Mouse (Mus musculus): Measurements from ENCODE around the gene Eapp. TPM values are rescaled to one million over a fixed set of nuclear protein-coding genes. Genes with fewer than 3 reads are reported as not detected.

The Eapp gene
- polyA plus RNA-seq, 1 experiment from 2014 or later = 49.2 TPM

GRCm38 (mm10) chr12:54656396-54657171 is 39.1 kb downstream of the Eapp start, which contains the start of gene Sptssa:
TSS of gene Sptssa (minus strand) at chr12:54656573.
- Histone ChIP-seq H3K4me2 (ENCODE audit: low read length) (peak within 1 kb of the TSS; percentile 87), H3K9me3 (ENCODE audit: control insufficient read depth, low read length) (no peaks in the 10 kb centered on the region), H3K4me3 (ENCODE audit: control insufficient read depth in 1 of 2, insufficient read depth in 1 of 2, low read depth in 1 of 2, low read length in 2 of 2) (peak within 1 kb of the TSS; percentile 70 to 76), H3K27ac (replicated peaks in 1 of 2; ENCODE audit: control insufficient read depth in 1 of 2, insufficient read depth in 1 of 2, low read depth in 2 of 2, low read length in 2 of 2) (peak within 1 kb of the TSS; percentile 86 to 89), H3K27me3 (ENCODE audit: control insufficient read depth, insufficient read depth, low read length) (no peaks in the 10 kb centered on the region), H3K9ac (ENCODE audit: low read length) (peak within 1 kb of the TSS; percentile 84), H3K4me1 (ENCODE audit: control insufficient read depth in 2 of 2, insufficient read depth in 2 of 2, low read length in 2 of 2) (peaks cover 14 to 30% of the 10 kb centered on the region in 2 experiments), H3K36me3 (ENCODE audit: control insufficient read depth, insufficient read depth, low read length) (no peaks in the 10 kb centered on the region)
- peak; percentile 99 for ATAC-seq (ENCODE audit: insufficient number of reproducible peaks, insufficient read depth, low FRiP score, low read depth)
- WGBS = 8% methylated on average over 52 of the region's 53 CpGs

- Histone ChIP-seq H3K4me3 (ENCODE audit: control insufficient read depth in 1 of 2, insufficient read depth in 1 of 2, low read depth in 1 of 2, low read length in 2 of 2) (peak overlapping the region; percentile 70 to 76), H3K9me3 (ENCODE audit: control insufficient read depth, low read length) (no peaks in the 10 kb centered on the region)
- WGBS = under 1% methylated on average over 22 of the region's 22 CpGs
Observed at GRCm38 (mm10) chr12:54656039-54656395, 39.7 kb downstream of the Eapp start.

GRCm38 (mm10) chr12:54655292-54656038 is 40.2 kb downstream of the Eapp start:
- Histone ChIP-seq H3K27me3 (ENCODE audit: control insufficient read depth, insufficient read depth, low read length) (no peaks in the 10 kb centered on the region), H3K9me3 (ENCODE audit: control insufficient read depth, low read length) (no peaks in the 10 kb centered on the region), H3K4me3 (ENCODE audit: control insufficient read depth in 1 of 2, insufficient read depth in 1 of 2, low read depth in 1 of 2, low read length in 2 of 2) (peak overlapping the region; percentile 70 to 76), H3K4me1 (ENCODE audit: control insufficient read depth in 2 of 2, insufficient read depth in 2 of 2, low read length in 2 of 2) (peaks cover 14 to 30% of the 10 kb centered on the region in 2 experiments), H3K36me3 (ENCODE audit: control insufficient read depth, insufficient read depth, low read length) (peaks cover 3% of the 10 kb centered on the region), H3K27ac (replicated peaks in 1 of 2; ENCODE audit: control insufficient read depth in 1 of 2, insufficient read depth in 1 of 2, low read depth in 2 of 2, low read length in 2 of 2) (peak overlapping the region; percentile 54 to 89), H3K4me2 (ENCODE audit: low read length) (peak overlapping the region; percentile 87), H3K9ac (ENCODE audit: low read length) (peak overlapping the region; percentile 84)
- WGBS = 22% methylated on average over 16 of the region's 16 CpGs
- ATAC-seq (ENCODE audit: insufficient number of reproducible peaks, insufficient read depth, low FRiP score, low read depth) = no peak

More at GRCm38 (mm10) chr12:54656039-54656395, 39.7 kb downstream of the Eapp start:
- H3K4me1 ChIP-seq (ENCODE audit: control insufficient read depth in 2 of 2, insufficient read depth in 2 of 2, low read length in 2 of 2) = peaks cover 14 to 30% of the 10 kb centered on the region in 2 experiments
- peak overlapping the region; percentile 86 to 89 for H3K27ac ChIP-seq (replicated peaks in 1 of 2; ENCODE audit: control insufficient read depth in 1 of 2, insufficient read depth in 1 of 2, low read depth in 2 of 2, low read length in 2 of 2)
- H3K4me2 ChIP-seq (ENCODE audit: low read length) = peak overlapping the region; percentile 87
- H3K27me3 ChIP-seq (ENCODE audit: control insufficient read depth, insufficient read depth, low read length) = no peaks in the 10 kb centered on the region
- no peak for ATAC-seq (ENCODE audit: insufficient number of reproducible peaks, insufficient read depth, low FRiP score, low read depth)
- no peaks in the 10 kb centered on the region for H3K36me3 ChIP-seq (ENCODE audit: control insufficient read depth, insufficient read depth, low read length)
- peak overlapping the region; percentile 84 for H3K9ac ChIP-seq (ENCODE audit: low read length)

- Histone ChIP-seq H3K27ac (replicated peaks in 1 of 2; ENCODE audit: control insufficient read depth in 1 of 2, insufficient read depth in 1 of 2, low read depth in 2 of 2, low read length in 2 of 2) (no peak overlapping the region), H3K9ac (ENCODE audit: low read length) (no peak overlapping the region), H3K27me3 (ENCODE audit: control insufficient read depth, insufficient read depth, low read length) (no peaks in the 10 kb centered on the region), H3K4me2 (ENCODE audit: low read length) (peak overlapping the region; percentile 87), H3K36me3 (ENCODE audit: control insufficient read depth, insufficient read depth, low read length) (peaks cover 11% of the 10 kb centered on the region), H3K4me1 (ENCODE audit: control insufficient read depth in 2 of 2, insufficient read depth in 2 of 2, low read length in 2 of 2) (peaks cover 14 to 30% of the 10 kb centered on the region in 2 experiments), H3K9me3 (ENCODE audit: control insufficient read depth, low read length) (no peaks in the 10 kb centered on the region), H3K4me3 (ENCODE audit: control insufficient read depth in 1 of 2, insufficient read depth in 1 of 2, low read depth in 1 of 2, low read length in 2 of 2) (peak overlapping the region in 1 of 2 experiments; percentile 70; a peak in 1 of 4 replicates)
- no peak for ATAC-seq (ENCODE audit: insufficient number of reproducible peaks, insufficient read depth, low FRiP score, low read depth)
- 76% methylated on average over 1 of the region's 1 CpGs for WGBS
Observed at GRCm38 (mm10) chr12:54654741-54655140, 41.0 kb downstream of the Eapp start.

GRCm38 (mm10) chr12:54654141-54654540 is 41.6 kb downstream of the Eapp start:
- Histone ChIP-seq H3K36me3 (ENCODE audit: control insufficient read depth, insufficient read depth, low read length) (peaks cover 12% of the 10 kb centered on the region), H3K27ac (replicated peaks in 1 of 2; ENCODE audit: control insufficient read depth in 1 of 2, insufficient read depth in 1 of 2, low read depth in 2 of 2, low read length in 2 of 2) (no peak overlapping the region), H3K4me2 (ENCODE audit: low read length) (peak overlapping the region; percentile 87), H3K9me3 (ENCODE audit: control insufficient read depth, low read length) (no peaks in the 10 kb centered on the region), H3K9ac (ENCODE audit: low read length) (no peak overlapping the region), H3K4me1 (ENCODE audit: control insufficient read depth in 2 of 2, insufficient read depth in 2 of 2, low read length in 2 of 2) (peaks cover 14 to 30% of the 10 kb centered on the region in 2 experiments), H3K4me3 (ENCODE audit: control insufficient read depth in 1 of 2, insufficient read depth in 1 of 2, low read depth in 1 of 2, low read length in 2 of 2) (no peak overlapping the region), H3K27me3 (ENCODE audit: control insufficient read depth, insufficient read depth, low read length) (no peaks in the 10 kb centered on the region)
- WGBS = 21% methylated on average over 4 of the region's 4 CpGs
- no peak for ATAC-seq (ENCODE audit: insufficient number of reproducible peaks, insufficient read depth, low FRiP score, low read depth)

- WGBS = 57% methylated on average over 12 of the region's 12 CpGs
- no peaks in the 10 kb centered on the region for H3K9me3 ChIP-seq (ENCODE audit: control insufficient read depth, low read length)
- no peak for ATAC-seq (ENCODE audit: insufficient number of reproducible peaks, insufficient read depth, low FRiP score, low read depth)
- no peaks in the 10 kb centered on the region for H3K27me3 ChIP-seq (ENCODE audit: control insufficient read depth, insufficient read depth, low read length)
- H3K4me1 ChIP-seq (ENCODE audit: control insufficient read depth in 2 of 2, insufficient read depth in 2 of 2, low read length in 2 of 2) = peaks cover 14 to 30% of the 10 kb centered on the region in 2 experiments
- H3K9ac ChIP-seq (ENCODE audit: low read length) = no peak overlapping the region
- peaks cover 18% of the 10 kb centered on the region for H3K36me3 ChIP-seq (ENCODE audit: control insufficient read depth, insufficient read depth, low read length)
- H3K4me2 ChIP-seq (ENCODE audit: low read length) = no peak overlapping the region
- H3K4me3 ChIP-seq (ENCODE audit: control insufficient read depth in 1 of 2, insufficient read depth in 1 of 2, low read depth in 1 of 2, low read length in 2 of 2) = no peak overlapping the region
- H3K27ac ChIP-seq (replicated peaks in 1 of 2; ENCODE audit: control insufficient read depth in 1 of 2, insufficient read depth in 1 of 2, low read depth in 2 of 2, low read length in 2 of 2) = no peak overlapping the region
Observed at GRCm38 (mm10) chr12:54652346-54652745, 43.4 kb downstream of the Eapp start.

GRCm38 (mm10) chr12:54651820-54652219 is 43.9 kb downstream of the Eapp start:
- Histone ChIP-seq H3K9me3 (ENCODE audit: control insufficient read depth, low read length) (no peaks in the 10 kb centered on the region), H3K27ac (replicated peaks in 1 of 2; ENCODE audit: control insufficient read depth in 1 of 2, insufficient read depth in 1 of 2, low read depth in 2 of 2, low read length in 2 of 2) (no peak overlapping the region), H3K36me3 (ENCODE audit: control insufficient read depth, insufficient read depth, low read length) (peaks cover 18% of the 10 kb centered on the region), H3K4me3 (ENCODE audit: control insufficient read depth in 1 of 2, insufficient read depth in 1 of 2, low read depth in 1 of 2, low read length in 2 of 2) (no peak overlapping the region), H3K4me2 (ENCODE audit: low read length) (no peak overlapping the region), H3K27me3 (ENCODE audit: control insufficient read depth, insufficient read depth, low read length) (no peaks in the 10 kb centered on the region), H3K4me1 (ENCODE audit: control insufficient read depth in 2 of 2, insufficient read depth in 2 of 2, low read length in 2 of 2) (peaks cover 14 to 27% of the 10 kb centered on the region in 2 experiments), H3K9ac (ENCODE audit: low read length) (no peak overlapping the region)
- WGBS = 42% methylated on average over 8 of the region's 8 CpGs
- no peak for ATAC-seq (ENCODE audit: insufficient number of reproducible peaks, insufficient read depth, low FRiP score, low read depth)
